7 mouse cellular contexts compared by ENCODE assay signal in the genomic region with DNA sequence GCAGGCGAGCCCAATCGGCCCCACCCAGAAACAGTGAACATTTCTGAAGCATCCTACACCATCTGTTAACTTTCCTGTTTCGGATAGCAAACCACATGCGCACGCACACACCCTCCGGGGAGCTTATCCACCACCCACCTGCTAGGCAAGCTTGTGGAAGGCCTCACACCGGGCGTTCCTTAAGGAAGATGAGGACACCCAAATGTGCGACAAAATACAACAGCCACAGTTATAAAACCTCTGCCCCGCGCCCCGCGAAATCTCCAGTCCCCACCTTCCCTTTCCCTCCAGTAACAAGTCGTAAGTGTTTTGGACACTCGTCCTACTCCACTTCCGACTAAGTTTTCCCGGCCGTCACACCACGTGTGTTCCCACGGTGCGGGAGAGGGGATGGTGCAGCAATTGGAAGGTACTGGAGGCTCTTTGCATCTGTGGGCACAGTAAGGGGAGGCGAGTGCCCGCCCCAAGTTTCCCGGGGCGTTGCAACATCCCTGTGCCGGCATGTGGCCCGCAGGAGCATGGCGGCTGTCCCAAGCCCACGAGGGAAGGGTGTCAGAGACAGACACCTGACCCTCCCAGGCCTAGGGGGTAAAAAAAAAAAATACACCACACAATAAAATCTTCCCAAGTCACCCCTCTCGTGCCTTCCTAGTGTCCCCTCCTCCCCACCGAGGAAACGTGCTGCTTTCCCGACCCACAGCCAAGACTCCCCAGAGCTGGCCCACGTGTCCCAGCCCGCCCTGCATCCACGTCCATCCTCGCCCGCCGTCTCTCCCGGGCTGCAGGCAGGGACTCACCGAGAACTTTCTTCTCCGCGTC. TPM values are rescaled to one million over a fixed set of nuclear protein-coding genes. Genes with fewer than 3 reads are reported as not detected.
A peak's percentile ranks its signal among the peaks of the same experiment; 100 is the strongest.
DNase-seq lines count a peak whose midpoint lies in the region; ATAC-seq and TF ChIP-seq lines count a peak whose summit lies in the region.

No protein-coding gene starts in this region.

- H3K36me3 ChIP-seq in intestine, postnatal 0 days (ENCODE audit: control insufficient read depth, insufficient read depth), result no peaks in the 10 kb centered on the region
- H3K36me3 ChIP-seq in limb, embryonic 11.5 days (ENCODE audit: control insufficient read depth, insufficient read depth, low read length), result no peaks in the 10 kb centered on the region
- H3K36me3 ChIP-seq in midbrain, embryonic 13.5 days, result no peaks in the 10 kb centered on the region

- H3K9me3 ChIP-seq in intestine, postnatal 0 days (ENCODE audit: control insufficient read depth), result no peaks in the 10 kb centered on the region
- H3K9me3 ChIP-seq in limb, embryonic 11.5 days (ENCODE audit: control insufficient read depth, low read length), result no peaks in the 10 kb centered on the region
- H3K9me3 ChIP-seq in midbrain, embryonic 13.5 days, result no peaks in the 10 kb centered on the region

- peak overlapping the region; percentile 91 for H3K27ac ChIP-seq in intestine, postnatal 0 days (ENCODE audit: low read depth, low read length)
- H3K27ac ChIP-seq in limb, embryonic 11.5 days (replicated peaks; ENCODE audit: low read depth, low read length), result peak overlapping the region; percentile 70
- peak overlapping the region; percentile 82 for H3K27ac ChIP-seq in midbrain, embryonic 13.5 days

- H3K4me2 ChIP-seq in intestine, postnatal 0 days (replicated peaks; ENCODE audit: low read depth), result peak overlapping the region; percentile 95
- H3K4me2 ChIP-seq in limb, embryonic 11.5 days (ENCODE audit: low read depth, severe bottlenecking), result peak overlapping the region; percentile 85
- H3K4me2 ChIP-seq in midbrain, embryonic 13.5 days (replicated peaks), result peak overlapping the region; percentile 93

- peak; percentile 57 for DNase-seq in adrenal gland, adult 8-10 months
- DNase-seq in embryo, embryonic 11.5 days (ENCODE audit: low read depth, low spot score), result peak; percentile 26
- peak; percentile 29 to 57 for DNase-seq in gastrocnemius, postnatal 4 days (ENCODE audit: low spot score in 2 of 2)
- DNase-seq in limb, embryonic 11.5 days (ENCODE audit: low spot score), result peak; percentile 70
- DNase-seq in spleen, adult 18-20 months, result peak; percentile 17 to 39

- TF ChIP-seq CTCF in intestine, postnatal 0 days (IDR thresholded peaks at IDR 0.05; ENCODE audit: low read depth), result no peak

- ATAC-seq in intestine, postnatal 0 days, result peak; percentile 58
- ATAC-seq in limb, embryonic 11.5 days (ENCODE audit: insufficient number of reproducible peaks, low FRiP score, low TSS enrichment, low read depth), result peak; percentile 45; the same call in 1 of the 2 replicates
- ATAC-seq in midbrain, embryonic 13.5 days, result peak; percentile 72

- H3K4me1 ChIP-seq in intestine, postnatal 0 days (replicated peaks; ENCODE audit: control insufficient read depth, insufficient read depth, low read length), result peaks cover under 1% of the 10 kb centered on the region; the same call in 1 of the 2 replicates
- 0 out of 2 replicates have a peak, but pooled peaks cover 2% of the 10 kb centered on the region for H3K4me1 ChIP-seq in limb, embryonic 11.5 days (ENCODE audit: control insufficient read depth, insufficient read depth, low read length)
- peaks cover 30% of the 10 kb centered on the region for H3K4me1 ChIP-seq in midbrain, embryonic 13.5 days (replicated peaks)

- H3K27me3 ChIP-seq in intestine, postnatal 0 days (replicated peaks; ENCODE audit: control insufficient read depth, insufficient read depth, low read length), result no peaks in the 10 kb centered on the region
- no peaks in the 10 kb centered on the region for H3K27me3 ChIP-seq in limb, embryonic 11.5 days (ENCODE audit: control insufficient read depth, insufficient read depth, low read length)
- no peaks in the 10 kb centered on the region for H3K27me3 ChIP-seq in midbrain, embryonic 13.5 days

- under 1% methylated on average over 43 of the region's 43 CpGs for WGBS in intestine, postnatal 0 days
- under 1% methylated on average over 39 of the region's 43 CpGs for WGBS in limb, embryonic 11.5 days
- under 1% methylated on average over 43 of the region's 43 CpGs for WGBS in midbrain, embryonic 13.5 days

- peak overlapping the region; percentile 78 for H3K4me3 ChIP-seq in intestine, postnatal 0 days (ENCODE audit: low read depth, low read length)
- peak overlapping the region; percentile 68 for H3K4me3 ChIP-seq in limb, embryonic 11.5 days (ENCODE audit: low read depth, low read length)
- peak overlapping the region; percentile 80 for H3K4me3 ChIP-seq in midbrain, embryonic 13.5 days (replicated peaks)

- peak overlapping the region; percentile 83 for H3K9ac ChIP-seq in intestine, postnatal 0 days (ENCODE audit: low read depth, low read length)
- peak overlapping the region; percentile 88 for H3K9ac ChIP-seq in limb, embryonic 11.5 days (ENCODE audit: low read length)
- H3K9ac ChIP-seq in midbrain, embryonic 13.5 days (replicated peaks), result peak overlapping the region; percentile 84

RNA-seq across cellular contexts. Expression of a gene that starts 0.8 kb away (rescaled TPM):
- 100 to 1,000 TPM in 3 of 4 experiments, 10 to 100 TPM in 1; 88.8 to 159 (median 120) TPM for total RNA-seq in adrenal gland, adult 8-10 months (2022)
- 100 to 1,000 TPM; 475 to 482 TPM for total RNA-seq in gastrocnemius, postnatal 4 days (2021)
- 33.9 and 39.9 TPM in 2 replicates for polyA plus RNA-seq in intestine, postnatal 0 days (2015; fragmentation: Nextera tagmentation; extraction: Ambion mirVana)
- polyA plus RNA-seq in limb, embryonic 11.5 days (2014; fragmentation: Nextera tagmentation; extraction: Ambion mirVana), result 43.4 and 54.4 TPM in 2 replicates
- 23.3 and 25.0 TPM in 2 replicates for polyA plus RNA-seq in midbrain, embryonic 13.5 days (2015; fragmentation: Nextera tagmentation; extraction: Ambion mirVana)

RNA-seq across cellular contexts. Expression of a gene that starts 34.0 kb away (rescaled TPM):
- 1 to 10 TPM in 2 of 4 experiments, under 1 TPM in 2; 0.28 to 1.1 (median 0.95) TPM for total RNA-seq in adrenal gland, adult 8-10 months (2022)
- 1 to 10 TPM in 1 of 2 experiments, under 1 TPM in 1; 0.41 to 1.5 TPM for total RNA-seq in gastrocnemius, postnatal 4 days (2021)
- polyA plus RNA-seq in intestine, postnatal 0 days (2015; fragmentation: Nextera tagmentation; extraction: Ambion mirVana), result 14.1 and 14.9 TPM in 2 replicates
- polyA plus RNA-seq in limb, embryonic 11.5 days (2014; fragmentation: Nextera tagmentation; extraction: Ambion mirVana), result 2.4 and 3.3 TPM in 2 replicates
- polyA plus RNA-seq in midbrain, embryonic 13.5 days (2015; fragmentation: Nextera tagmentation; extraction: Ambion mirVana), result 1.2 and 1.6 TPM in 2 replicates

Comparison
In these comparisons a context has a peak if more than half of its experiments do, and no peak if none do; other contexts are left out.
1. Peak in every context shown above with its lines: DNase-seq, ATAC-seq, H3K4me3 ChIP-seq and H3K27ac ChIP-seq.